Mouse (Mus musculus): ENCODE results near the gene Kcnj6.

The Kcnj6 gene

GRCm38 (mm10) chr16:94720476-94721153 lies 276.9 kb downstream of the Kcnj6 start:
- in situ Hi-C loops (cut with MseI, MboI): no loop called here

GRCm38 (mm10) chr16:94719488-94719887 lies 278.0 kb downstream of the Kcnj6 start:
- in situ Hi-C loops (cut with MseI, MboI): no loop called here

- in situ Hi-C loops (cut with MseI, MboI): no loop called here
Observed at GRCm38 (mm10) chr16:94718919-94719318, 278.6 kb downstream of the Kcnj6 start.

DNA sequence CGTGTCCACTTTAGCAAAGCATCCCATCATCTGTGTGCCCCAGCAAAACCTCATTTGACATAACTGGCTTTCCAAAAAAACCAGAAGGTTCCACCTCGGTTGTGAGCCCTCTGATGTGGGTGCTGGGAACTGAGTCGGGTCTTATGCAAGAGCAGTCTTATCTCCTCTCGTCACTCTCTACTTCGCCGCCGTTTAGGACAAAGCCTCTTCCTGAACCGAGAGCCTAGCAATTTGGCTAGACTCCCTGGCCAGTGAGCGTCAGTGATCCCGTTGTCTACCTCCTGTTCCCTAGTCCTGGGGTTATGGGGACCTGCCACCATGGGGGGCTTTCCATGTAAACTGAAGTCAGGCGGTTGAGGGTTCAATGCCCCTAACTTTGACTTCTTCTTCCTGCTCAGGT lies 280.4 kb downstream of the Kcnj6 start:
- in situ Hi-C loops (cut with MseI, MboI): no loop called here

DNA sequence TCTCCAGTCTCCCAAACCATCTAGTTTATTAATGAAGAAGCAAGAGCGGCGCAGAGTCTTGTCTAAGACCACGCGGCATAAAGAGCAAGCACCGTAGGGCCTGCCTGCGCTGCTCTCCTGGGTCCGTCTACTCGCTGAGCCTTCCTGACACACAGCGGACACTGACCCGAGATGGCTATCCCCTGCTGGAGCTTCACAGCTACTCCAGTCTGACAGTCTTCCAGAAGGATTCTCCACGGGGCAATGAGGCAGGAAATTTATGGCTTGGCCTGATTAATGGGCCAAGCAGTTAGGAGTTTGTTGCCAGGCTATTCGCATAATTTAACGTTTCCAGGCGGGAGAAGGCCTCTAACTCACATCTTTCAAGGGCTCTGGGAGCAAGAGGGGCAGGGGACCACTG lies 283.0 kb downstream of the Kcnj6 start:
- in situ Hi-C loops (cut with MseI, MboI): no loop called here

DNA sequence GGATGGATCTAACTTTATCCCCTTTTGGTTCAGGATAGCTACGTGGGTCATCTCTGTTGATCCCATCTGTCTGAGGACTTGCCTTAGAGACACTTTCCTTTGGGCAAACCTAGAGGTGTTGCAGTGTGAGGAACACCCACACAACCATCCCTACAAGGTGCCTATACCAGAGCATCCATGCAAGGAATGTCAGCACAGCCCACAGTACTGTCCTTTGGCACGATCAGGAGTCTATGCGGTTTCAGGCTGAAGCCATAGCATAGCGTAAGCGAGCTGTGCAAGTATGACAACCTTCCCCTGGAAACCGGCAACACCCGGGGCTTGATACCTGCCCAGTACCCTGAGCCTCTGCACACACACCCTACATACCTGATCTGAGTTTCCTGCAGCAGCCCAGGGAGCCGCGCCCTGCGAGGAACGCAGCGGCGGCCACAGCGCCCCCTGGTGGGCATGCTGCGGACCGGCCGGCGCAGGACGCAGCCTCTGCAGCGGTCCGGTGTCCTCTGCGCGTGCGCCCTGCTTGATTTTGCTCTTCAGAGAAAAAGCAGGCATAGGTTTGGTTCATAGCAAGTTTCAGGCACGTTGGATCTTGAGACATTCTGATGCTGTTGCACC lies 283.9 kb downstream of the Kcnj6 start:
- in situ Hi-C loops (cut with MseI, MboI): no loop called here

- in situ Hi-C loops (cut with MseI, MboI): no loop called here
Observed at GRCm38 (mm10) chr16:94701971-94702370, 295.5 kb downstream of the Kcnj6 start.

- in situ Hi-C loops (cut with MseI, MboI): no loop called here
Observed at GRCm38 (mm10) chr16:94701141-94701540, 296.4 kb downstream of the Kcnj6 start.
